In genomic region chr2:11552966-11553451, GRCm38 (mm10) we compare ENCODE assay signal across 8 mouse cellular contexts. TPM values are rescaled to one million over a fixed set of nuclear protein-coding genes. Genes with fewer than 3 reads are reported as not detected.
A peak's percentile ranks its signal among the peaks of the same experiment; 100 is the strongest.
DNase-seq lines count a peak whose midpoint lies in the region; ATAC-seq and TF ChIP-seq lines count a peak whose summit lies in the region.

No protein-coding gene starts in this region.

- TF ChIP-seq POLR2A in bone marrow macrophage, adult 2 months (IDR thresholded peaks at IDR 0.05; ENCODE audit: borderline replicate concordance, low read depth, low read length): no peak
- TF ChIP-seq POLR2A in olfactory bulb, adult 2 months (IDR thresholded peaks at IDR 0.05; ENCODE audit: insufficient read depth, low read depth, low read length): no peak

- no peaks in the 10 kb centered on the region for H3K36me3 ChIP-seq in forebrain, embryonic 14.5 days (ENCODE audit: control insufficient read depth, insufficient read depth, low read length)
- no peaks in the 10 kb centered on the region for H3K36me3 ChIP-seq in intestine, embryonic 16.5 days (ENCODE audit: control insufficient read depth, insufficient read depth, low read length)
- H3K36me3 ChIP-seq in lung, embryonic 15.5 days: no peaks in the 10 kb centered on the region

- H3K27me3 ChIP-seq in forebrain, embryonic 14.5 days (replicated peaks; ENCODE audit: control insufficient read depth, insufficient read depth, low read length): peaks cover 4% of the 10 kb centered on the region; the same call in 1 of the 2 replicates
- H3K27me3 ChIP-seq in intestine, embryonic 16.5 days (replicated peaks; ENCODE audit: control insufficient read depth, insufficient read depth, low read length): peaks cover 3% of the 10 kb centered on the region; the same call in 1 of the 2 replicates
- H3K27me3 ChIP-seq in lung, embryonic 15.5 days: peaks cover 6% of the 10 kb centered on the region; the same call in 1 of the 2 replicates

- peak overlapping the region; percentile 99 for H3K4me2 ChIP-seq in forebrain, embryonic 14.5 days (ENCODE audit: low read length)
- H3K4me2 ChIP-seq in intestine, embryonic 16.5 days (ENCODE audit: low read depth, low read length): peak overlapping the region; percentile 92
- peak overlapping the region; percentile 97 for H3K4me2 ChIP-seq in lung, embryonic 15.5 days

- no peak for TF ChIP-seq CTCF in bone marrow macrophage, adult 2 months (IDR thresholded peaks at IDR 0.05; ENCODE audit: low read depth, low read length)
- no peak for TF ChIP-seq CTCF in olfactory bulb, adult 2 months (IDR thresholded peaks at IDR 0.05; ENCODE audit: insufficient read depth, low read depth, low read length)

- WGBS in forebrain, embryonic 14.5 days: 5% methylated on average over 15 of the region's 15 CpGs
- WGBS in intestine, embryonic 16.5 days: 13% methylated on average over 15 of the region's 15 CpGs
- 5% methylated on average over 15 of the region's 15 CpGs for WGBS in lung, embryonic 15.5 days
- WGBS in olfactory bulb, adult 2 months: 20% methylated on average over 15 of the region's 15 CpGs

- peak overlapping the region; percentile 63 for H3K27ac ChIP-seq in bone marrow macrophage, adult 2 months (ENCODE audit: insufficient read depth, low read depth, low read length)
- no peak overlapping the region for H3K27ac ChIP-seq in forebrain, embryonic 14.5 days (ENCODE audit: low read depth, low read length)
- H3K27ac ChIP-seq in intestine, embryonic 16.5 days (ENCODE audit: low read length): no peak overlapping the region
- no peak overlapping the region for H3K27ac ChIP-seq in lung, embryonic 15.5 days
- H3K27ac ChIP-seq in olfactory bulb, adult 2 months (ENCODE audit: insufficient read depth, low read depth, low read length): no peak overlapping the region

- peaks cover 17% of the 10 kb centered on the region for H3K4me1 ChIP-seq in bone marrow macrophage, adult 2 months (ENCODE audit: control insufficient read depth, insufficient read depth, low read length)
- peaks cover 4% of the 10 kb centered on the region; the same call in 1 of the 2 replicates for H3K4me1 ChIP-seq in forebrain, embryonic 14.5 days (ENCODE audit: control insufficient read depth, insufficient read depth, low read length)
- peaks cover 11% of the 10 kb centered on the region for H3K4me1 ChIP-seq in intestine, embryonic 16.5 days (ENCODE audit: control insufficient read depth, insufficient read depth, low read length)
- peaks cover 13% of the 10 kb centered on the region; the same call in 1 of the 2 replicates for H3K4me1 ChIP-seq in lung, embryonic 15.5 days
- H3K4me1 ChIP-seq in olfactory bulb, adult 2 months (ENCODE audit: control insufficient read depth, insufficient read depth, low read length): peaks cover 12% of the 10 kb centered on the region

- peak; percentile 7 to 42 for DNase-seq in right cerebral cortex, adult 2 months (ENCODE audit: low spot score in 2 of 2)
- no peak for DNase-seq in right cerebral cortex, adult 18-20 months
- peak; percentile 10 for DNase-seq in forebrain, embryonic 14.5 days (ENCODE audit: low spot score)
- no peak for DNase-seq in frontal cortex, postnatal 25 days (ENCODE audit: low spot score in 2 of 2)

- H3K4me3 ChIP-seq in bone marrow macrophage, adult 2 months (ENCODE audit: insufficient read depth, low read length): peak overlapping the region; percentile 89
- H3K4me3 ChIP-seq in forebrain, embryonic 14.5 days (ENCODE audit: low read depth, low read length): peak overlapping the region; percentile 55
- H3K4me3 ChIP-seq in intestine, embryonic 16.5 days (ENCODE audit: low read length): peak overlapping the region; percentile 70
- H3K4me3 ChIP-seq in lung, embryonic 15.5 days: peak overlapping the region; percentile 55
- peak overlapping the region; percentile 66 for H3K4me3 ChIP-seq in olfactory bulb, adult 2 months (ENCODE audit: insufficient read depth, low read depth, low read length)

- peak overlapping the region; percentile 68 for H3K9ac ChIP-seq in forebrain, embryonic 14.5 days (ENCODE audit: low read length)
- H3K9ac ChIP-seq in intestine, embryonic 16.5 days (ENCODE audit: low read depth, low read length): peak overlapping the region; percentile 69
- peak overlapping the region; percentile 56 for H3K9ac ChIP-seq in lung, embryonic 15.5 days

- H3K9me3 ChIP-seq in forebrain, embryonic 14.5 days (replicated peaks; ENCODE audit: control insufficient read depth, low read length): no peaks in the 10 kb centered on the region
- H3K9me3 ChIP-seq in intestine, embryonic 16.5 days (ENCODE audit: control insufficient read depth, low read length): no peaks in the 10 kb centered on the region
- no peaks in the 10 kb centered on the region for H3K9me3 ChIP-seq in lung, embryonic 15.5 days

- peak; percentile 40 for ATAC-seq in forebrain, embryonic 14.5 days
- peak; percentile 32 for ATAC-seq in intestine, embryonic 16.5 days
- ATAC-seq in lung, embryonic 15.5 days (ENCODE audit: borderline replicate concordance, extremely low read depth, low FRiP score, low TSS enrichment): peak; percentile 24; the same call in 1 of the 2 replicates

RNA-seq across cellular contexts. Expression of gene Pfkfb3, which starts 0.9 kb away (rescaled TPM):
- polyA plus RNA-seq in bone marrow macrophage, adult 2 months (2012; ENCODE audit: insufficient read depth, insufficient read length, missing spikeins): 39.6 and 41.8 TPM in 2 replicates
- polyA plus RNA-seq in forebrain, embryonic 14.5 days (2014; fragmentation: Nextera tagmentation; extraction: Ambion mirVana): 19.8 and 23.5 TPM in 2 replicates
- 14.5 and 16.2 TPM in 2 replicates for polyA plus RNA-seq in intestine, embryonic 16.5 days (2015; fragmentation: Nextera tagmentation; extraction: Ambion mirVana)
- polyA plus RNA-seq in lung, embryonic 15.5 days (2015; fragmentation: Nextera tagmentation; extraction: Ambion mirVana): 22.0 and 25.4 TPM in 2 replicates
- not detected in 2 replicates for polyA plus RNA-seq in olfactory bulb, adult 2 months (2012; ENCODE audit: insufficient read depth, insufficient read length, low replicate concordance, missing spikeins)

RNA-seq across cellular contexts. Expression of gene Rbm17, which starts 50.9 kb away (rescaled TPM):
- polyA plus RNA-seq in bone marrow macrophage, adult 2 months (2012; ENCODE audit: insufficient read depth, insufficient read length, missing spikeins): 88.8 and 93.0 TPM in 2 replicates
- 129 and 133 TPM in 2 replicates for polyA plus RNA-seq in forebrain, embryonic 14.5 days (2014; fragmentation: Nextera tagmentation; extraction: Ambion mirVana)
- polyA plus RNA-seq in intestine, embryonic 16.5 days (2015; fragmentation: Nextera tagmentation; extraction: Ambion mirVana): 105 and 115 TPM in 2 replicates
- polyA plus RNA-seq in lung, embryonic 15.5 days (2015; fragmentation: Nextera tagmentation; extraction: Ambion mirVana): 134 and 136 TPM in 2 replicates
- polyA plus RNA-seq in olfactory bulb, adult 2 months (2012; ENCODE audit: insufficient read depth, insufficient read length, low replicate concordance, missing spikeins): not detected in 2 replicates

Comparison
In these comparisons a context has a peak if more than half of its experiments do, and no peak if none do; other contexts are left out.
1. DNase-seq: peak in right cerebral cortex, adult 2 months (2 of 2) and forebrain, embryonic 14.5 days (single experiment); none in right cerebral cortex, adult 18-20 months (single experiment) and frontal cortex, postnatal 25 days (0 of 2).
2. Peak in every context shown above with its lines, with median percentiles within 50 percentile points of each other: H3K4me3 ChIP-seq, ATAC-seq, H3K4me2 ChIP-seq and H3K9ac ChIP-seq.